Mouse (Mus musculus) lung, adult 2 months (tissue): ENCODE data around the gene Rab11a. TPM values are rescaled to one million over a fixed set of nuclear protein-coding genes. Genes with fewer than 3 reads are reported as not detected.
"Not testable (repeated sequence)": the region's sequence is repeated elsewhere in the genome, so short reads cannot be mapped to it uniquely, and the experiment has no call there.

Source experiments
- DNase-seq: peaks from one replicate; pipeline ENCODE4 v3.0.0; 2022
- H3K4me1 ChIP-seq: fragments of 200-500 bp; 2 replicates; pipeline ENCODE4 v1.6.1; 2011; ENCODE audit warnings: low read length; ENCODE audit not compliant: control insufficient read depth, insufficient read depth
- H3K4me3 ChIP-seq: fragments of 200-500 bp; replicated peaks from 2 replicates; pipeline ENCODE3; 2011; ENCODE audit warnings: low read depth, mild to moderate bottlenecking, control low read depth, low read length; ENCODE audit errors: extremely low read depth
- CTCF ChIP-seq: fragments of 200-500 bp; IDR thresholded peaks from 2 replicates; pipeline ENCODE4 v1.5.1; 2011; ENCODE audit warnings: mild to moderate bottlenecking, low read length, control low read depth; ENCODE audit not compliant: insufficient read depth
- POLR2A ChIP-seq: fragments of 200-500 bp; IDR thresholded peaks from 2 replicates; pipeline ENCODE4 v1.6.1; 2011; ENCODE audit warnings: low read depth, mild to moderate bottlenecking, control low read depth, low read length, borderline replicate concordance; ENCODE audit errors: extremely low read depth
- WGBS: fragments of 180-500 bp; shearing (Covaris S2); methylation state at CpG from one replicate; pipeline ENCODE4 v1.1.7; 2018; 5-methylcytosine and 5-hydroxymethylcytosine counted together
- polyA plus RNA-seq: library from polyadenylated mRNA; depleted of rRNA; stranded (reverse); fragments of >200 nt; gene quantifications from 2 replicates; pipeline ENCODE4 v1.2.3, GENCODE M21; 2012

The Rab11a gene
- polyA plus RNA-seq, 1 experiment: 109 TPM

DNA sequence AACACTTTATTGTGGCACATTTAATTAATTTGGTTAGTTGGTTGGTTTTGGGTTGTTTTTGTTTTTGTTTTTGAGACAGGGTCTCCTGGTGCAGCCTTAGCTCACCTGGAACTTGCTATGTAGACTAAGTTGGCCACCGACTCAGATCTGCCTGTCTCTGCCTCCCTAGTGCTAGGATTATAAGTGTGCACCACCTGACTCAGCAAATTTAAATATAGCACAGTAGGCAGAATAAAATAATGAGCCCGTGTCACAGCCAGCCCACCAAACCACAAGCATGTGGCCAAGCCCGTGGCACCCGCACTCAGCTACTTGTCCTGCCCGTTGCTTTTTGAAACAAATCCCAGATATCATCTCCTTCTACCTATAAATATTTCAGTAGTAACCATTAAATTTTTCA is 15.0 kb upstream of the Rab11a start:
- Histone ChIP-seq H3K4me3 (no peak overlapping the region), H3K4me1 (no peaks in the 10 kb centered on the region)
- TF ChIP-seq CTCF: no peak
- TF ChIP-seq POLR2A: no peak
- WGBS: 75% methylated on average over 5 of the region's 5 CpGs
- DNase-seq: no peak

DNA sequence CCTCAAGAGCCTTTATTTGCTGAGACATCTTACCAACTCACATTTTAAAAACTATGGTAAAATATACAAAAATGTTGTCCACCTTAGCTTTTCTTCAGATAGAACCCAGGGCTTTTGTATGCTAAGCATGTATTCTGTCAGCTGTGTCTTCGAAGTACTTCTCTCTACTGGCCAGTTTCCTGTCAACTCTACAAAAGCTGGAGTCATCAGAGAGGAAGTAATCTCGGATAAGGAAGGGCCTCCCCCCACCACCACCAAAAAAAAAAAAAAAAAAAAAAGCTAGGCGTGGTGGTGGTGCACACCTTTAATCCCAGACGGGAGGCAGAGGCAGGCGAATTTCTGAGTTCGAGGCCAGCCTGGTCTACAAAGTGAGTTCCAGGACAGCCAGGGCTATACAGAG is 11.8 kb upstream of the Rab11a start:
- Histone ChIP-seq H3K4me3 (no peak overlapping the region), H3K4me1 (no peaks in the 10 kb centered on the region)
- TF ChIP-seq CTCF (no peak), POLR2A (no peak)
- 58% methylated on average over 6 of the region's 6 CpGs for WGBS
- DNase-seq: no peak

DNA sequence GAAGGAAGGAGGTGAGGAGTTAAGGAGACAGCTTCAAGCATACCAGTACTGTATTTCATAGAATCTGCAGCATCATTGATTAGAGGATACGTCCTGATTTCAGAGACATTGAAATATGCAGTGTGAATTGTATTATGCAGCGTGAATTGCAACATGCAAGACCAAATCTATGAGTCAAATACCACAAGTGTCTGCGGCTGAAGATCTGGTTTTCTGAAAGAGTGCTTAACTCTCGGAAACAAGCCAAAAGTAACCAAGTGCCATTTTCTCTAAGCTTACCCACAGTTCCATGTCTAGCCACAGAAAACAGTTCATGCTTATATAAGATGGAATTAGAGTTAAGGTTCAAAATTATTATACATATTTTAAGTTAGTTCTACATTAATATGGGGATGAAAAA is 10.2 kb upstream of the Rab11a start:
- TF ChIP-seq CTCF (no peak), POLR2A (no peak)
- WGBS: 69% methylated on average over 4 of the region's 4 CpGs
- no peak overlapping the region for H3K4me3 ChIP-seq
- no peak for DNase-seq
- H3K4me1 ChIP-seq: no peaks in the 10 kb centered on the region

DNA sequence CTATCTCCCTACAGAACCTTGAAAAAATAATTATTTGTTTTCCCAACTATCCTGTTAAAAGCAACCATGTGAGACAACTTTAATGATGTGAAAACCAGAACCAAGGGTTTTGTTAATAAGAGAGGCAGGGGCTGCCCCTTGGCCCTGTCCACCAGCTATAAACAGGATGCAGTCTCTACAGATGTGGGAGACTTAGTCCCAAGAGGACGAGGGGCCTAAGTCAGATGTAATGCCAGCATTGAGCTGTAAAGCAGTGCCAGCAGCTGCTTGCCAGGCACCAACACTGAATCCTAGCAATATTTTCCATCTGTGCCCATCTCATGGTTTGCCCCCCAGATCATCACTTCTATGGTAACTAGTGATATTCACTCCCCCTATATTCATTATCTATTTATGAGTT is 4.9 kb upstream of the Rab11a start:
- no peak for DNase-seq
- H3K4me3 ChIP-seq: no peak overlapping the region
- 44% methylated on average over 1 of the region's 1 CpGs for WGBS
- no peaks in the 10 kb centered on the region for H3K4me1 ChIP-seq
- no peak for TF ChIP-seq POLR2A
- TF ChIP-seq CTCF: no peak

DNA sequence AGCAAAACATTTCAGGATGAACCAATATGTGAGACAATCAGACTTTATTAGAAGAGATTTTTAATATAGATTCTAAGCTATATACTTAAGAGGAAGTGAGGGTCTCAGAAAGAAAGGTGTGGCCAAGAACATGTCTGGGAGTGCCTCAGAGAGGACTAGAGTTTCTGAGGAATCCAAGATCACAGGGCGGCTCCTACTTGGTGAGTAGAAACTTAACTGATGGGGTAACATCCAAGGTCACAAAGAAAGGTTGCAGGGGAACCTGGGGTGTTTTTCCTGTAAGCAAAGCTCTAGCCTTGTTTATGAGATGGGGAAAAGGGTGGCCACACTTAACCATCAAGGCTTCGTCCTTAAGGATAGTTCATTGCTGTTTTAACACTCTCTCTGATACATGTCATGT is 1.4 kb upstream of the Rab11a start:
- DNase-seq: no peak
- no peak overlapping the region for H3K4me3 ChIP-seq
- peaks cover 3% of the 10 kb centered on the region for H3K4me1 ChIP-seq
- TF ChIP-seq POLR2A: no peak
- no peak for TF ChIP-seq CTCF
- WGBS: 75% methylated on average over 2 of the region's 2 CpGs

DNA sequence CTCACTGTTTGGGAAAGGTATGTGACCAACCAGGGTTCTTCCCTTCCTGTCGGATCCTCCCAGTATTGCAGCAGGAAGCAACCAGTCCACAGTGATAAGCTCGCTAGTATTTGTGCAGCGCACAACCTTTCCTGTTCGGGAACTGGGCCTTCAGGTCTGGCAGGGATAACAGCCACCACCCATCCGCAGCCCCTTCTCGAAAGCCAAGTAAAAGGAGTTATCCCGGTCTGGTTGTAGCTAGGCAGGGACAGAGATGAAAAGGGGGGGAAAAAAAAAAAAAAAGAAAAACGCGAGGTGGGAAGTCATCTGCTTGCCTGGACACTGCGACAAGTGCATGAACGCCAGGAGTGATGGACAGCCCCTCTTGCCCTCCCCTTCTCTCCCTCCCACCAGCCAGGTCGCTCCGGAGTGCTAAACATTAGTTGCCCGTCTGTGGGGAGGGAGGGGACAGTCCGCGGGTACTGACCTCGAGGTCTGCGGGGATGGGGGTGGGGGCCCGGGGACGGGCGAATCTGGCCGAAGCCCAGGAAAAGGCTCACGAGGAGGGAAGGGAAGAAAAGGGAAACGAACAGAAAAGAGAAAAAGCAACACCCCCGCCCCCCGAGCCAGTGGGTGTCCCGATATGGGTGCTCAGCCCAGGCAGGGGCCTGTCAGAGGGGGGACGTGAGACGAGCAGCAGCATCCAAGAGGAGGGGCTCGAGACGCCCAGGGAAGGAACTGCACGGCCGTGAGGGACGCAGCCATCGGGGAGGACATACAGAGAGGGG is 736 bp downstream of the Rab11a start:
- Histone ChIP-seq H3K4me3 (peak overlapping the region; percentile 100), H3K4me1 (peaks cover 5% of the 10 kb centered on the region)
- 1% methylated on average over 35 of the region's 35 CpGs for WGBS
- peak; percentile 64 for DNase-seq
- TF ChIP-seq CTCF (0 out of 2 replicates have a peak, but pooled peaks have one; percentile 22), POLR2A (peak; percentile 53; the same call in 1 of the 2 replicates)

DNA sequence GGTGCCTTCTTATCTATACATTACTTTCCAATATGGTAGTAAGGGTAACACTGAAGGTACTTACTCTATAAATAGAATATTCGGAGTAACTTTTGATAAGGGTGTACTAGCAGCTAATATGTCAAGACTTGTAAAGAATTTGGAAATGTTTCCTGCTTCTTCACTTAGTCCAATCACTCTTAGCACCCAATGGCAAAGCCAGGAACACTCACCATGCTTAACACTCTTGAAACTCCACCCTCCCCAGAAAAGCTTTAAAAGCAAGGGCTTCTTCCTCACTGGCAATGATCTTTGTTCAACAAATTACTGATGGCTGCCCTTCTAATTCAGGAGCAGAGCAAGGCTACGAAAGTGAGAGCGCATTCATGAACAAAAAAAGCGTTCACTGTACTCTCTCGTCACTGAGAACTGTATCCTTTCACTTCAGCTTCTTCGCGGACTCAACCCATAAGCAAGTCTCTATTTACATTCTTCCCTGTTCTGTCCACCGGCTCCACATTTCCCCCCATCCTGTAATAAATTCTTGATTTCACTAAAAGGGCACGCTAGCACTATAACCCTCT is 1.4 kb downstream of the Rab11a start:
- Histone ChIP-seq H3K4me3 (peak overlapping the region; percentile 100), H3K4me1 (peaks cover 5% of the 10 kb centered on the region)
- WGBS: 3% methylated on average over 9 of the region's 9 CpGs
- no peak for DNase-seq
- no peak for TF ChIP-seq CTCF

DNA sequence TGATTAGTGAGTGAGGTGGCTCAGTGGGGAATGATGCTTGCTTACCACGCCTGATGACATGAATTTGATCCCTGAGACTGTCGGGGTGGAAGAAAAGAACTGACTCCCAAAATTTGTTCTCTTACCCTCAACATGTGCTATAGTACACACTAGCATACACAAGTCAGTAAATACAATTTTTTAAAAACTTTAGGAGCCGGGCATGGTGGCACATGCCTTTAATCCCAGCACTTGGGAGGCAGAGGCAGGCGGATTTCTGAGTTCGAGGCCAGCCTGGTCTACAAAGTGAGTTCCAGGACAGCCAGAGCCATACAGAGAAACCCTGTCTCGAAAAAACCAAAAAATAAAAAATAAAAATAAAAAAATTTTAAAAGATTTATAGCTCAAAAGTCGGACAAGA is 2.6 kb downstream of the Rab11a start:
- H3K4me3 ChIP-seq, H3K4me1 ChIP-seq, DNase-seq: not testable (repeated sequence)
- WGBS: 79% methylated on average over 7 of the region's 7 CpGs

DNA sequence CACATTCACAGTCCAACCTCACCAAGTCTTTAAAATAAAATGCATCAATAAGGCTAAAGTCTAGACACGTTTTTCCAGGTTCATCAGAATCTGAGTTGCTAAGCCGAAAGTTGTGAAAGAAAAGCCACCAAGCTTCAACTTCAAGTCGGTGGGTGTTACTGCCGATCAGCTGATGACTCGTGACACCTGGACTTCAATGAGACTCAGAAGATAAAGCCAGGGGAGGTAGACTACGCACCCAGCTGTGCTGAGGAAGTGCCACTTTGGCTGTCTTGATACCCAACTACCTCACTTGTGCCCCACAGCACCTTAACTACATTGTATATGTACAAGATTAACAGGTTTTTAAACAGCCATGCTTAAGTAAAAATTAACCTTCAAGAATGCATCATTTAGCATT is 3.4 kb downstream of the Rab11a start:
- Histone ChIP-seq H3K4me1 (peaks cover 9% of the 10 kb centered on the region), H3K4me3 (no peak overlapping the region)
- TF ChIP-seq POLR2A: no peak
- TF ChIP-seq CTCF: no peak
- 35% methylated on average over 6 of the region's 6 CpGs for WGBS
- DNase-seq: no peak

DNA sequence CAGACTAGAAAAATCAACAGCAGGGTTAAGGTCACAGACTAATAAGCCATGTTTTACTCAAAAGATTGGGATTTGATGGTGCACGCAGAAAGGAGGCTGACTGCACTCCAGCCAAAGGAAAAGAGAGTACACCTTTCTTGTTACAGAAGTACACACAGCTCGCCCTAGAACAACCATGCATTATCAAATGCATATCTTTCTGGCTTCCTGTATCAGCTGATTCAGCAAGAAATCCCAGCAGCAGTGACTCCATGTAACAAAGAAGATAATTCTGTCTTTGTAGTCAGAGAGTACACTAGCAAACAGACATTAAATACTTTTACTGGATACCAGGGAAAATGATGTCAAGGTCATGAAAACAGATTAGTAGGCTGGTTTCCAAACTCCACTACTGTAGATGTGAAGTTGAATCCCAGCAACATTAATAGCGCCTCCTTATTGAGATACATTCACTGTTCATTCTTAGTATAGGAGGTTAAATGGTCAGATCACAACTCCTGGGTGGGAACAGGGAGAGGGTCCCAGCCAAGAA is 6.5 kb downstream of the Rab11a start:
- Histone ChIP-seq H3K4me3 (no peak overlapping the region), H3K4me1 (peaks cover 13% of the 10 kb centered on the region)
- 67% methylated on average over 3 of the region's 3 CpGs for WGBS
- TF ChIP-seq POLR2A: no peak
- TF ChIP-seq CTCF: no peak
- no peak for DNase-seq
